Mouse (Mus musculus) testis, adult 2 months (tissue): ENCODE measurements at regions not wholly inside any gene's neighbourhood (a gene's known extent, or its start where the extent isn't known, plus 50 kb on each side); places are given as distances from the start of the nearest gene placed in this dataset.

Experiments used
- H3K27ac ChIP-seq: fragments of 200-500 bp; 2 replicates; pipeline ENCODE4 v1.5.1; 2012; ENCODE audit warnings: low read depth, low read length; ENCODE audit not compliant: control insufficient read depth, insufficient read depth
- H3K27me3 ChIP-seq: fragments of 200-500 bp; 2 replicates; pipeline ENCODE4 v1.6.1; 2012; ENCODE audit warnings: mild to moderate bottlenecking, low read length, moderate library complexity; ENCODE audit not compliant: control insufficient read depth, insufficient read depth
- H3K36me3 ChIP-seq: fragments of 200-500 bp; 2 replicates; pipeline ENCODE4 v1.6.1; 2012; ENCODE audit warnings: mild to moderate bottlenecking, low read length; ENCODE audit not compliant: control insufficient read depth, insufficient read depth
- H3K4me1 ChIP-seq: fragments of 200-500 bp; 2 replicates; pipeline ENCODE4 v1.6.1; 2012; ENCODE audit warnings: low read length; ENCODE audit not compliant: control insufficient read depth, insufficient read depth
- H3K4me3 ChIP-seq: fragments of 200-500 bp; 2 replicates; pipeline ENCODE4 v1.5.1; 2012; ENCODE audit warnings: low read depth, mild to moderate bottlenecking, low read length, moderate library complexity, mixed read lengths; ENCODE audit not compliant: control insufficient read depth
- CTCF ChIP-seq: fragments of 200-500 bp; IDR thresholded peaks from 2 replicates; pipeline ENCODE4 v1.5.1; 2012; ENCODE audit warnings: low read depth, mild to moderate bottlenecking, inconsistent platforms, low read length, moderate library complexity; ENCODE audit not compliant: control insufficient read depth, insufficient read depth, insufficient replicate concordance
- POLR2A ChIP-seq: fragments of 200-500 bp; IDR thresholded peaks from 2 replicates; pipeline ENCODE4 v1.6.1; 2012; ENCODE audit warnings: low read depth, mild to moderate bottlenecking, inconsistent platforms, low read length, moderate library complexity; ENCODE audit not compliant: control insufficient read depth

GRCm38 (mm10) chr14:60505066-60505465 is 128.7 kb upstream of the Spata13 start:
- no peak overlapping the region for H3K4me3 ChIP-seq
- H3K4me1 ChIP-seq = no peaks in the 10 kb centered on the region
- no peak overlapping the region for H3K27ac ChIP-seq
- no peaks in the 10 kb centered on the region for H3K36me3 ChIP-seq
- H3K27me3 ChIP-seq = no peaks in the 10 kb centered on the region
- no peak for TF ChIP-seq POLR2A
- TF ChIP-seq CTCF = no peak

DNA sequence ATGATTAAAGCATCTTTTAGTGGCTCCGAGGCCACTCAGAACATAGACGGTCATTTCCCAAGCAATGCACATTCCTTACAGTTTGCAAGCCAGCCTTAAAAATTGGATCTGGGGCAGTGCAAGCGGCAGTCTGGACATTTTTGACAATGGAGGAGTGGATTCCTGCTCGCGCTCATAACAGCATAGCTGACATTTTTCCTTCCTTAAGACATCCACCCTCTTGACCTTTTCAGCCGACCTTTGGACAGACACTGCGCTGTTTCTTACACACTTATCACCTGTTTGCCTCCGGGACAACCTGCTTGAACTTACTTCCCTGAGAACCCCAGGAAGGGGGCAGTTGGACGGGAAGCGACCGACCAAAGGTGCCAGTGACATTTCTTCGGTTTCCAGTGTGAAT is 127.5 kb upstream of the Spata13 start:
- H3K27ac ChIP-seq = no peak overlapping the region
- TF ChIP-seq POLR2A (no peak), CTCF (no peak)
- H3K4me1 ChIP-seq = no peaks in the 10 kb centered on the region
- no peak overlapping the region for H3K4me3 ChIP-seq
- no peaks in the 10 kb centered on the region for H3K27me3 ChIP-seq
- no peaks in the 10 kb centered on the region for H3K36me3 ChIP-seq

GRCm38 (mm10) chr14:60513560-60513959 is 120.2 kb upstream of the Spata13 start:
- Histone ChIP-seq H3K4me3 (no peak overlapping the region), H3K36me3 (no peaks in the 10 kb centered on the region), H3K27me3 (no peaks in the 10 kb centered on the region), H3K27ac (no peak overlapping the region), H3K4me1 (no peaks in the 10 kb centered on the region)
- TF ChIP-seq POLR2A (no peak), CTCF (no peak)

- H3K27me3 ChIP-seq = no peaks in the 10 kb centered on the region
- no peak overlapping the region for H3K4me3 ChIP-seq
- H3K36me3 ChIP-seq = no peaks in the 10 kb centered on the region
- no peaks in the 10 kb centered on the region for H3K4me1 ChIP-seq
- no peak overlapping the region for H3K27ac ChIP-seq
- TF ChIP-seq POLR2A = no peak
- TF ChIP-seq CTCF = no peak
Measured at GRCm38 (mm10) chr14:60515094-60515786, 118.6 kb upstream of the Spata13 start.

- no peak for TF ChIP-seq POLR2A
- no peaks in the 10 kb centered on the region for H3K4me1 ChIP-seq
- H3K36me3 ChIP-seq = no peaks in the 10 kb centered on the region
- H3K27me3 ChIP-seq = no peaks in the 10 kb centered on the region
- H3K27ac ChIP-seq = no peak overlapping the region
- H3K4me3 ChIP-seq = no peak overlapping the region
Measured at GRCm38 (mm10) chr14:60517891-60518290, 115.9 kb upstream of the Spata13 start.

GRCm38 (mm10) chr14:60523010-60523409 is 110.8 kb upstream of the Spata13 start:
- no peaks in the 10 kb centered on the region for H3K27me3 ChIP-seq
- H3K27ac ChIP-seq = no peak overlapping the region
- H3K4me1 ChIP-seq = no peaks in the 10 kb centered on the region
- H3K36me3 ChIP-seq = no peaks in the 10 kb centered on the region
- TF ChIP-seq CTCF (no peak), POLR2A (no peak)
- no peak overlapping the region for H3K4me3 ChIP-seq

DNA sequence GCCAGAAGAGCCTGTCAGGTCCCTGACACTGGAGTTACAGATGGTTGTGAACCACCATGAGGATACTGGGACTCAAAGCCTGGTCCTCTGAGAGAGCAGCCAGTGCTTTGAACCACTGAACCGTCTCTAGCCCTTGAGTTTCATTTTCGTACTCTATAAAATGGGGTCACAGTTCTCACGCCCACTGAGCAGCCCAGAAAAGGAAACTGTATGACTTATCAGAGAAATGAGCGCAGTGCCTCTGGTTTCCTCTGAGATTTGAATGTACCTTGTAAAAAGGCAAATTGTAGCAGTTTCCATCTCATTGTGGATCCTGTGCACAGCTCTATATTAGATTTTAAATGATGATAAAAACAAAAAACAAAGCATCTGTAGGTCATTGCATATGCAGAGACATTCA is 108.9 kb upstream of the Spata13 start:
- Histone ChIP-seq H3K4me3 (no peak overlapping the region), H3K27ac (no peak overlapping the region), H3K36me3 (no peaks in the 10 kb centered on the region), H3K27me3 (no peaks in the 10 kb centered on the region), H3K4me1 (no peaks in the 10 kb centered on the region)
- TF ChIP-seq POLR2A (no peak), CTCF (no peak)

DNA sequence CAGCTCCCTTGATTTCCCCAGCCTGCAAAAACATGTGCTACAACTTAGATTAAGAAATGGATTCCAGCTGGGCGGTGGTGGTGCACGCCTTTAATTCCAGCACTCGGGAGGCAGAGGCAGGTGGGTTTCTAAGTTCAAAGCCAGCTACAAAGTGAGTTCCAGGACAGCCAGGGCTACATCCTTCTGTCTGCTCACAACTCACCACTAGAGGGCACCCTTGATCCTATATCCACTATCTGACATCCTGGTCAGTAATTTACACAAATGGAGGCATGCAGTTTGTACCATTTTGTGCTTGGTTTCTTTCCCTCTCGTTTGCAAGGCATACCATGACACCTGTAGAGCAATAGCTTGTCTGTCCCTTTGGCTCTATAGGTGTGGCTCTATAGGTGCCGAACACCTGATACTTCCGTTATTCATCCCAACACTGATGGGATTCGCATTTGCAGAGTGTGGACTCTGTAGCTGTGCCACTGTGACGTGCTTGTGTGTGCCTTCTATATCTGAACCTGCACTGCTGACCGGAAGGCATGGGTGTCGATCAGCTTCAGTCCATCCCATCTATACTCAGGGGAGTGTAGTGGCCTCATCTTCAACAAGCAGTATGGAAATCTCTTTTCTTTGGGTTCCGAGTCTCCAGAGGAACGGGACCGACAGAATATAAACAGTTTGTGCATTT is 108.4 kb upstream of the Spata13 start:
- H3K27ac ChIP-seq = no peak overlapping the region
- H3K36me3 ChIP-seq = no peaks in the 10 kb centered on the region
- TF ChIP-seq CTCF = 0 out of 2 replicates have a peak, but pooled peaks have one; percentile 16
- TF ChIP-seq POLR2A = no peak
- H3K27me3 ChIP-seq = no peaks in the 10 kb centered on the region
- no peaks in the 10 kb centered on the region for H3K4me1 ChIP-seq
- H3K4me3 ChIP-seq = no peak overlapping the region
